Mouse (Mus musculus): ENCODE results near the gene Cul9. TPM values are rescaled to one million over a fixed set of nuclear protein-coding genes. Genes with fewer than 3 reads are reported as not detected.

The Cul9 gene
- polyA plus RNA-seq, 1 experiment, result 14.9 TPM

GRCm38 (mm10) chr17:46461347-46461746 is 84.8 kb downstream of the Cul9 start:
- H3K27ac ChIP-seq (ENCODE audit: control insufficient read depth, insufficient read depth, low read depth, low read length, poor library complexity), result no peak overlapping the region
- H3K4me1 ChIP-seq (ENCODE audit: control insufficient read depth, insufficient read depth, low read length), result no peaks in the 10 kb centered on the region
- 6% methylated on average over 8 of the region's 8 CpGs for WGBS
- TF ChIP-seq CTCF (IDR thresholded peaks at IDR 0.05; ENCODE audit: control insufficient read depth, insufficient read depth, low read length), result no peak
- H3K4me3 ChIP-seq (replicated peaks; ENCODE audit: control insufficient read depth, low read depth, low read length), result no peak overlapping the region

DNA sequence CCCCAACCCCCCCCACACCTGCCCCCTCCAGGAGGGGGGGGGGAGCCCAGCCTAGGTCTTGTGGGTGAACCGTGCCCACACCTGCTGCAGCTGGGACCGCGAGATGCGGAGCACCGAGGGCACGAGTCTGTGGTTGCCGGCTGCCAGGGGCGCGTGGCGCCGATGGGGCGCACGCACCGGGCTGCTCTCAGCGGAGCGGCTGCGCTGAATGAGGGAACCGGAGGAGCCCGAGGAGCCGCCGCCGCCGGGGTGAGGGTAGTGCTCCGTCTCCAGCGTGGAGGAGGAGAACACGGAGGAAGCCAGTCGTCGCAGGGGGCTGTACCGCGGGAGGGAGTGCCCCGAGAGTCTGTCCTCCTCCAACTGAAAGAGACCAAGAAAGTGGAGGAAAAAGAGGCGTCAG is 85.5 kb downstream of the Cul9 start:
- no peak for TF ChIP-seq POLR2A (IDR thresholded peaks at IDR 0.05; ENCODE audit: borderline replicate concordance, control insufficient read depth, low read depth, low read length)
- TF ChIP-seq CTCF (IDR thresholded peaks at IDR 0.05; ENCODE audit: control insufficient read depth, insufficient read depth, low read length), result no peak
- no peaks in the 10 kb centered on the region for H3K4me1 ChIP-seq (ENCODE audit: control insufficient read depth, insufficient read depth, low read length)
- no peak overlapping the region for H3K27ac ChIP-seq (ENCODE audit: control insufficient read depth, insufficient read depth, low read depth, low read length, poor library complexity)
- WGBS, result 2% methylated on average over 32 of the region's 32 CpGs
- H3K4me3 ChIP-seq (replicated peaks; ENCODE audit: control insufficient read depth, low read depth, low read length), result no peak overlapping the region

DNA sequence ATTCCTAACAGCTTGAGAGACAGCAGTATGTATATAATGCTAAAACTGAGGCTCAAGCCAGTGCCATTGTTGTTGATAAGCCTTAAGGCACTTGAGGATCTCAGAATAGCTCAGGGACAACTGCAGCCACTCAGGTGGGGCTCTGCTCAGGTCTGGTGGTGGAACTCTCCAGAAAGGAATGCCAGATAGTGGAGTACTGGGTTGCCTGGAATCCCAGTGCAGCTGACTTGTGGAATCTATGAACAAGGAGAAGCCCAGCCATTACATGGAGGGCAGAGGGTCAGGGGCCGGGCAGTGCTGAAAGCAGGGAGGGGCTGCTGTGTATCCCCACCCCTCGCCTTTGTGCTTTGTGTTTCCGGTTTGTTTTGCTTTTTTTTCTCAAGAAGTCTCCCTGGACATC is 87.7 kb downstream of the Cul9 start:
- WGBS, result 50% methylated on average over 3 of the region's 3 CpGs
- no peak overlapping the region for H3K4me3 ChIP-seq (replicated peaks; ENCODE audit: control insufficient read depth, low read depth, low read length)
- TF ChIP-seq CTCF (IDR thresholded peaks at IDR 0.05; ENCODE audit: control insufficient read depth, insufficient read depth, low read length), result no peak
- TF ChIP-seq POLR2A (IDR thresholded peaks at IDR 0.05; ENCODE audit: borderline replicate concordance, control insufficient read depth, low read depth, low read length), result no peak

DNA sequence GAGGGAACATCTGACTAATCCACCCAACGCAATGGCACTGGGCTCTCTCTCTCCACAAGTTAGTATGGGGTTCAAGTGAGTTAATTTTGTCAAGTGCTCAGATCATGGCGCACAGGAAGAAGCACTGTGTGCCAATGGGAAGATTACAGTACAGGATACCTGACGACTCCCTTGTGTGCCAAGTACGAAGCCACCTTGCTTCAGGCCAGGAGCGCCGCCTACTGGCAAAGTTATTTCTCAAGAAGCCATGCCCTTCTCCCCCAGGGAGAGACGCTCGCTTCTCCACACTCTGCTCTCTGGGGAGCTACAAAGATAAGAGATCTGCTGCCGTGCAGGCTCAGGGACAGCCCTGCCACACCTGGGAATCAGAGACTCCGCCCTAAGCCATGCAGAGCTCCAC is 88.4 kb downstream of the Cul9 start:
- TF ChIP-seq CTCF (IDR thresholded peaks at IDR 0.05; ENCODE audit: control insufficient read depth, insufficient read depth, low read length) (peak; percentile 46), POLR2A (IDR thresholded peaks at IDR 0.05; ENCODE audit: borderline replicate concordance, control insufficient read depth, low read depth, low read length) (no peak)
- Histone ChIP-seq H3K4me1 (ENCODE audit: control insufficient read depth, insufficient read depth, low read length) (no peaks in the 10 kb centered on the region), H3K27ac (ENCODE audit: control insufficient read depth, insufficient read depth, low read depth, low read length, poor library complexity) (no peak overlapping the region; the same call in 1 of the 2 replicates), H3K4me3 (replicated peaks; ENCODE audit: control insufficient read depth, low read depth, low read length) (no peak overlapping the region)
- 10% methylated on average over 10 of the region's 10 CpGs for WGBS

More for the DNA sequence above, 87.7 kb downstream of the Cul9 start:
- H3K4me1 ChIP-seq (ENCODE audit: control insufficient read depth, insufficient read depth, low read length), result no peaks in the 10 kb centered on the region
- no peak overlapping the region for H3K27ac ChIP-seq (ENCODE audit: control insufficient read depth, insufficient read depth, low read depth, low read length, poor library complexity)

GRCm38 (mm10) chr17:46455110-46455691 is 91.0 kb downstream of the Cul9 start:
- no peak overlapping the region for H3K27ac ChIP-seq (ENCODE audit: control insufficient read depth, insufficient read depth, low read depth, low read length, poor library complexity)
- TF ChIP-seq CTCF (IDR thresholded peaks at IDR 0.05; ENCODE audit: control insufficient read depth, insufficient read depth, low read length), result no peak
- no peak for TF ChIP-seq POLR2A (IDR thresholded peaks at IDR 0.05; ENCODE audit: borderline replicate concordance, control insufficient read depth, low read depth, low read length)
- no peaks in the 10 kb centered on the region for H3K4me1 ChIP-seq (ENCODE audit: control insufficient read depth, insufficient read depth, low read length)
- H3K4me3 ChIP-seq (replicated peaks; ENCODE audit: control insufficient read depth, low read depth, low read length), result no peak overlapping the region
- 3% methylated on average over 33 of the region's 33 CpGs for WGBS

- no peak overlapping the region for H3K4me3 ChIP-seq (replicated peaks; ENCODE audit: control insufficient read depth, low read depth, low read length)
- TF ChIP-seq POLR2A (IDR thresholded peaks at IDR 0.05; ENCODE audit: borderline replicate concordance, control insufficient read depth, low read depth, low read length) (no peak), CTCF (IDR thresholded peaks at IDR 0.05; ENCODE audit: control insufficient read depth, insufficient read depth, low read length) (no peak)
- WGBS, result 6% methylated on average over 9 of the region's 9 CpGs
Measured at GRCm38 (mm10) chr17:46454539-46454938, 91.6 kb downstream of the Cul9 start.

GRCm38 (mm10) chr17:46453970-46454411 is 92.2 kb downstream of the Cul9 start:
- Histone ChIP-seq H3K4me3 (replicated peaks; ENCODE audit: control insufficient read depth, low read depth, low read length) (no peak overlapping the region), H3K27ac (ENCODE audit: control insufficient read depth, insufficient read depth, low read depth, low read length, poor library complexity) (no peak overlapping the region), H3K4me1 (ENCODE audit: control insufficient read depth, insufficient read depth, low read length) (no peaks in the 10 kb centered on the region)
- no peak for TF ChIP-seq CTCF (IDR thresholded peaks at IDR 0.05; ENCODE audit: control insufficient read depth, insufficient read depth, low read length)
- WGBS, result 5% methylated on average over 26 of the region's 26 CpGs

More at GRCm38 (mm10) chr17:46454539-46454938, 91.6 kb downstream of the Cul9 start:
- Histone ChIP-seq H3K4me1 (ENCODE audit: control insufficient read depth, insufficient read depth, low read length) (no peaks in the 10 kb centered on the region), H3K27ac (ENCODE audit: control insufficient read depth, insufficient read depth, low read depth, low read length, poor library complexity) (no peak overlapping the region)

DNA sequence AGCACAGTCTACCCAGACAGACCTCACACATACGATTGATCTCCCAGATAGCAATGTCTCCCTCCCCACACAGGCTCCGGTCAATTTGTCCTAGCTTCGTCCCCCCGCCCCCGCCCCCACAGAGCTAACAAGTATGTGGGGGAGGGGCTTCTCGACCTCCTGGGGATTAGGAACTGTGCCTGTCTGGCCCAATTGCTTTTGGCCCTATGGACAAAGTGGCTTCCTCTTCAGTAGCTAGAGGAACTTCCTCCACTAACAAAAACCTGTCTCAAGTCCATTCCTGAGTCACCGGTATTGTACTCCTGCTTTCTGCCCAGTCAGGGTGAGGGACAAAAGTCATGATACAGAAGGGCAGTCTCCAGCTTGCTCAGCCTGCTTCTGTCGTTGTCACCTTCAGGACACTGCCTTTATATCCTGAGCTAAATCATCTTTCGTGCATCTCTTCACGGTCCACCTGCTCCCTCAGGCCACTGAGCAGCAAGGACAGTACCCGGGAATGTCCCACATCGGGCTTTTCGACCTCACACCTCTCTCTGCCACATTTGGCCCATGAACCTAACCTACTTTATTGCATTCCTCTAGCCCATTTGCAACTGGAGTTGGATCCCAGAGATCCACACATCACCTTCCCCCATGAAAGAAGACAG is 92.8 kb downstream of the Cul9 start:
- no peaks in the 10 kb centered on the region for H3K4me1 ChIP-seq (ENCODE audit: control insufficient read depth, insufficient read depth, low read length)
- no peak overlapping the region for H3K27ac ChIP-seq (ENCODE audit: control insufficient read depth, insufficient read depth, low read depth, low read length, poor library complexity)
- 16% methylated on average over 13 of the region's 13 CpGs for WGBS
- H3K4me3 ChIP-seq (replicated peaks; ENCODE audit: control insufficient read depth, low read depth, low read length), result no peak overlapping the region
- TF ChIP-seq POLR2A (IDR thresholded peaks at IDR 0.05; ENCODE audit: borderline replicate concordance, control insufficient read depth, low read depth, low read length) (no peak), CTCF (IDR thresholded peaks at IDR 0.05; ENCODE audit: control insufficient read depth, insufficient read depth, low read length) (no peak)

Measured in bone marrow, adult 2 months (tissue).